Mouse (Mus musculus): ENCODE data around the gene Xylt1. TPM values are rescaled to one million over a fixed set of nuclear protein-coding genes. Genes with fewer than 3 reads are reported as not detected.

Xylt1 gene
- total RNA-seq, 2 experiments from 2014 or later = 4.2 to 5.4 TPM

DNA sequence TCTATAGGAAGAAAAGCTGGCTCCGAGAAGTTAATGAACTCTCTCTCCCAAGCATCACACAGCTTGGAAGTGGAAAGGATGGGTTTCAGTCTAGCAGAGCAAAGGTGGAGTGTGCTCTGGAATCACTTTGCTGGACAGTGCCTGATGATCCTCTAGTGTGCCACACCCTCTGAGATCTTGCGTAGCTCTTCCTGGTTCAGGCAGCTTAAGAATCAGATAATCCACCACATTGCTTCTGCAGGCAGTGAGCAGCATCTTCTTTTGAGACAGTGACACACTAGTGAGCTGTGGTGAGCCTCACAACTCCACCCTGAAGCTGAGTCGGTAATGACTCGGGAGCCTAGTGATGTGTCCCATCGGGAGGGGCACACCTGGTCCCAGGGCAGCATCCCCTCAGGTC lies 159.2 kb downstream of the Xylt1 start:
- DNase-seq = no peak
- intact Hi-C loops (cut with DNase I; ENCODE audit: low total_unique reads) = no loop called here

DNA sequence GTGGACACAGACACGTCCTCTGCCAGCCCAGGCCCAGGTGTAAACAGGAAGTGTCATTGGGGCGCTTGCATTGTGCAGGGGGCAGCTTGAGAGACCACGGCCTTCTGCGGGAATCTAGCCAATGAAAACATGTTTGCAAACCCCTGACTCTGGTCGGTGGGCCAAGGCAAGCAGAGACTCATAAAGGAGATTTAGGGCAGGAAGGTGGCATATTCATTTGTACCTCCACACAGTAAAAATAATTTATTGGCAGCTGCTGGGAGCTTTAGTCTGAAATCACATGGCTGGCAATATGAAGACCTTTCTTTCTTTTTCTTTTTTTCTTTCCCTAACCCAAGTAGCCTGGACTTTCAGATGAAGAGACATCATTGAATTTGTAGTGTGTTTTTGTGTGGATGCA lies 159.6 kb downstream of the Xylt1 start:
- intact Hi-C loops (cut with DNase I; ENCODE audit: low total_unique reads) = no loop called here
- DNase-seq = no peak

DNA sequence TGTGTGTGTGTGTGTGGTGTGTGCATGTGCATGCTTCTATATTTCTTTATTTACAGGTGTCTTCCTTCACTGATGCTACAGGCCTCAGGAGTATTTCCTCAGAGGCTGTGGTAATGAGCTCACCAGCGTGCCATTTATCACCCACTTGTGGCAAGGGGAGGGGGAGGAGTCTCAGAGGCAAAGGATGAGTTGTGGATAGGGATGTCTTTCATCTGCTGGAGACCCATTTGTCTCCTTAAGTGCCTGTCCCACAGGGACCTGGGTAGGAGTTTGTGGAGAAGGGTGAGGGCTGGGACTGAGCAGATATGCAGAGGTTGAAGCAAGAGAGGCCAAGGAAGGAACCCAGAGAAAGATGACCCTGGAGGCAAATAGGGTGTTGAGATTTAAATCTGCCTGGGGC lies 160.3 kb downstream of the Xylt1 start:
- no peak for DNase-seq
- intact Hi-C loops (cut with DNase I; ENCODE audit: low total_unique reads) = no loop called here

DNA sequence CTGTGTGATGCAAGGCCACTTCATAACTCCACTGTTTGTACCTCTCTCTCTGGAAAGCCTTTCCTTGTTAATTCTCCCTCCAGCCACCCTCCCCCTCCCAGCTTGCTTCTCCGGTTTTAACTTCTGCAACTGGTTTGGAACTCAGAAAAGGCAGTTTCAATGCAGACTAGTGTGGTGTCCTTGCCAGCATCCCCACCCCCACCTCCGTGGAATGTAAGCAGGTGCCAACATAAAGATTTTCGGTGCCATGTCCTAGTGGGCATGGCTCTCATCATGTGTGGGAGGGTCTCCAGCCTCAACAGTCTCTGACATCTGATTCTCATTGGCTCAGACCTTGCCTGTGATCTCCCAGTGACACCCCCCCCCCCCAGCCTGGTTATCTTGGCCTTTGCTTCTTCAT lies 160.9 kb downstream of the Xylt1 start:
- no peak for DNase-seq

DNA sequence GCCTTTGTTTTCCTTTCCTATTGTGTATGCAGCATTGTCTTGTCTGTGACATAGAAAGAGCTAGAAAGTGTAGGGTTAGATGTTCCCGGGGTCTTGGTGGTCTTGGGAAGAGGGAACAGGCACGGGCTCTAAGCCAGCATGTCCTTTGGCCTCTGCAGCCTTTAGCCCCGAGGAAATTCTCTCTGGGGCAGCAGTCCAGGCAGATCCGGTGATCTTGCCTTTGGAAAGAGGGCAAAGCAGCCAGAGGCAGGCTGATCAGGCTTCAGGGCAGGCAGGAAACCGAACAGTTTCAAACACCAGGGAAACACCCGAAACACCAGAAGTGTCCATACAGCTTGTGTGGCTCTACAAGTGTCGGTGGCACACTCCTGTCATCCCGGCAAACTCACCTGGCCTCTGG lies 162.3 kb downstream of the Xylt1 start:
- intact Hi-C loops (cut with DNase I; ENCODE audit: low total_unique reads) = no loop called here
- no peak for DNase-seq

More for the DNA sequence above, 160.9 kb downstream of the Xylt1 start:
- intact Hi-C loops (cut with DNase I; ENCODE audit: low total_unique reads) = no loop called here

DNA sequence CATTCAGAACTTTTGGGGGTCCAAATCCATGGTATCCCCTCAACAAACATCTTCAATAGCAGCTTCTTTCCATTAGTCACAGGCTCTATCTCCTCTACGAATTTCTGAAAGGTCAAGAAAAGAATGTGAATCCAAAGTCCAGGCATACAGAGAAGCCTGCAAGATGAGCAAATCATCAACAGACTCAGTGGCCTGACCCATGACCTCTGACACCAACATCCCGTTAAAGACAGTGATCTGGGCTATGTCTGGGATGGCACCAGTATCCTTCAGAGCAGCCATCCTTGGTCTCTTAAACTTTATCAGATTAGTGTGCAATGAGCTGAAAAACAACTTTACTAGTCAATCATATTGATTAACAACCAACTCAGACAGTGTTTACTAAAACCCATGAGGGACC lies 163.3 kb downstream of the Xylt1 start:
- DNase-seq = no peak
- intact Hi-C loops (cut with DNase I; ENCODE audit: low total_unique reads) = no loop called here

DNA sequence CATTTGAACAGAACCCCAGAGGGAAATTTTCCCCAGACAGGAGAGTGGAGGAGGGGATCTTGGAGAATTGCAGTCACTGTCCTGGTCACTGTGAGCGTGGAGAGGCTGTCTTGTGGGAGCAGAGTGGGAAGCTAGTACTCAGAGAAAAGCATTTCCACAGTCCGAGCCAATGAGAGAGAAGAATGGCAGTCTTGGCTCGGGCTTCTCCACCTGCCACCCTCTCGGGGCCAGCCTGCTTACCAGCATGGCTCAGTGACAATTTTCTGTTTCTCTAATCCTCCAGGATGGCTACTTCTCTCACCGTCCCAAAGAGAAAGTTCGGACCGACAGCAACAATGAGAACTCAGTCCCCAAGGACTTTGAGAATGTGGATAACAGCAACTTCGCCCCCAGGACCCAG lies 167.5 kb downstream of the Xylt1 start:
- DNase-seq = no peak
- intact Hi-C loops (cut with DNase I; ENCODE audit: low total_unique reads) = no loop called here

DNA sequence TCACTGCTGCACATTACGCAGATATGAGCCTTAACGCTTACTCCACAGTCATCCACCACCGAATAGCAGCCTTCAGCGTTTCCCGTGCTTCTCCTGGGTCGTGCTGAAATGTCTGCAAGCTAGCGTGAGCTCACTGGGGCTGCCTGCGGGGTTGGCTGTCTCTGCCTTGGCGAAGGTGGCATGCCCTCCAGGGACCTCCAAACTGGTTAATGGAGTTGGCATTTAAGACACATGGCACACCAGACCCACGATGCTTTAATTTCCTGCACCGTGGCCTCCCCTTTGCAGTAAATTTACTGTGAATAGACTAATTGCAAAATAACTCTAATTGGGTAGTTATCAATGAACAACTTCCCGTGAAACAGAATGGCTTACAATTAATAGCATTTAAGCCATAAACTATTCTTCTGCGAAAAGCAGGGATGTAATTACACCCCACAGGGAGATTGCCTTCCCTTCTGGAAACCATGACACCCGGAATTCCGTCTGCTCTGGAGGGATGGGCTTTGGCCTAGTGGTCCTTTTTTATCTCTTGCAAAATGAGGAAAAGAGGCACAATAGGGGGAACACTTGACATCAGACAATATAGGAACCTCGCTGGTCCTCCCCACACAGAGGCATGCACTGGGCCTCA lies 170.3 kb downstream of the Xylt1 start:
- no peak for DNase-seq
- intact Hi-C loops (cut with DNase I; ENCODE audit: low total_unique reads) = no loop called here

DNA sequence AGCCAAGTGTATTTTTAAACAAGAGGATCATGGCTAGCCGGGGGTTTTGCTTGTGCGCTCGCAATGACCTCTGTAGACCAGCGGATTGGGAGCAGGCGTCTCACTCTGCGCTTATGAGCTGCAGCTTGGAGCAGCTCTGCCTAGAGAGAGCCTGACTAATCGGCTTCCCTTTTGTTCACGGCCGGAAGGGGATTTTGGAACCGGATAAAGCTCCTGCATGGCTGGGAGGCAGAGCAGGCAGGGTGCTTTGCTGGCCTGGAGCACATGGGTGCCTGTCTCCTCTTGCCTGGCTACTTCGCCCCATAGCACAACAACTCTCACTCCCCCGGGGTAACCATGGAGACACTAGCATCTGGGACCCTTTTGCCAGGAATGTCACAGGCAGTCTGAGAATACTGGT lies 172.4 kb downstream of the Xylt1 start:
- peak; percentile 20 for DNase-seq
- intact Hi-C loops (cut with DNase I; ENCODE audit: low total_unique reads) = no loop called here

DNA sequence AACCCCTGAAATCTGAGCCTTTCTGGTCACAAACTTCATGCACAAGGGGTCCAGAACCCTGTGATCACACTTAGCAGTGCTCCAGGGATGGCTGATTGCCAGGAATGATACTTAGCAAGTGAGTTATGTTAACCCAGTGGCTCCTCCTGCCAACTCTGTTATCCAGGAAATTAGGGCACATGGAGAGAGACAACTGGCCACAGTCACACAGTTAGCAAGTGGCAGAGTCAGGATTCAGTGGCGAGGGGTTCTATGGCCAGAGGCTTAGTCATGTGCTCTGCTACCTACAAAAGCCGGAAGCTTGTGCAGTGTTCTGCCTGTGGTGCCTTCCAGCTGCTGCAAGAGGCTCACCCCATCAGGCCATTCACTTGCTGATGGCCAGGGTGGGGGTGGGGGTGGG lies 175.0 kb downstream of the Xylt1 start:
- DNase-seq = no peak

DNA sequence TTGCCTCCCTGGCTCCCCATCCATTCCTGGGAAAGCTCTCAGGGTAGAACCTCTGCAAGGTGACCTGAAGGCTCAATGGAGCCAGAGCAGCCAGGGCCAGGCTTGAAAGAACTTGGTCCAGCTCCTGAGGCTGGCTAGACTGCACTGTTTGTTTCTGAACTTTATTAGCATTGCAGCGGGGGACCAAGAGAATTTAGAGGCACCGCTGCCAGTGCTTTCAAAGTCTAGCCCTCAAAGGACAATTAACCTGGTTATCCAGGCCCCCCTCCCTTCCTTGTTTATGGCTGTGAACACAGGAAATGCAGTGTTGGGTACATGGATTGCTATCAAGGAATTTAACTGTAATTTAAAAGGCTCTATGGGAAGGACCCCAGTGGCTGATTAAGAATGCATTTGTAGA lies 177.4 kb downstream of the Xylt1 start:
- intact Hi-C loops (cut with DNase I; ENCODE audit: low total_unique reads) = no loop called here
- DNase-seq = no peak

More for the DNA sequence above, 175.0 kb downstream of the Xylt1 start:
- intact Hi-C loops (cut with DNase I; ENCODE audit: low total_unique reads) = no loop called here

DNA sequence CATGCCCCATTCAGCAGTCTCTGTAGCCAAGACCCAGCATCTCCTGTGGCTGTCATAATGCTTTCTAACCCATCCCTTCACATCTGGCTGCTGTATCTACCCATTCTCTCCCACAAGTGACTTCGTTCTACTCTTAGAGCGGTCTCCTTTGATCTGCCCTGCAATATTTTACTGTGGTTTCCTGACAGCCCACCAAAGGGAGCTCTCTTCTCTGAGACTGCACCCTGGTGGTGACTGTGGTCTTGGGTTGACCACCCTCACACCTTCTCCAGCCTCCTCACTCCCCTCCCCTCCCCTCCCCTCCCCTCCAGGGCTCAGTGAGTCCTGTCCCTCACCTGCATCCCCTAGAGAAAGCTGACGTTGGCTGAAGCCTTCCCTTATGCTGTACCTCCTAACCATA lies 178.3 kb downstream of the Xylt1 start:
- no peak for DNase-seq
- intact Hi-C loops (cut with DNase I; ENCODE audit: low total_unique reads) = no loop called here

DNA sequence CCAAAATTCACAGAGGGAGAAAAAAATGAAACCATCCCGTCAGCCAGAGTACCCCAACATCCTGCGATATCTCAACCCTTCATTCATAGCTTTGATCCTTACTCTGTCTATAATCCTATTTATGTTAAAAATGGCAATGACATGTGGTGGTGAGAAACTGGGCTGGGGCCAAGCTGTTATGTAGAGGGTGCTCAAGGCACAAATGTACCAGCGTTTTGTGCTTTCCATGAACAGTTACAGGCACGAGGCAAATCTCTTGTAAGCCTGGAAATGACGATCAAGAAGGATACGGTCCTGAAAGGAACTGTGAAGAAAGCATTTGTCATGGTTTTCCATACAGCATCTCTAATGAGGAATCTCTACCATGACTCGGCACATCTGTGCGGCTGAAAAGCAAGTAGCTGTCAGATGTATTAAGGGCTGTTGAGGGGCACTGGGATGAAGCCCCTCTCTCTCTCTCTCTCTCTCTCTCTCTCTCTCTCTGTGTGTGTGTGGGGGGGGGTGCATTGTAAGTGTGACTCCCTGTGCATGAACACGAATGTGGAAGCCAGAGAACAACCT lies 183.2 kb downstream of the Xylt1 start:
- DNase-seq = no peak
- intact Hi-C loops (cut with DNase I; ENCODE audit: low total_unique reads) = no loop called here

DNA sequence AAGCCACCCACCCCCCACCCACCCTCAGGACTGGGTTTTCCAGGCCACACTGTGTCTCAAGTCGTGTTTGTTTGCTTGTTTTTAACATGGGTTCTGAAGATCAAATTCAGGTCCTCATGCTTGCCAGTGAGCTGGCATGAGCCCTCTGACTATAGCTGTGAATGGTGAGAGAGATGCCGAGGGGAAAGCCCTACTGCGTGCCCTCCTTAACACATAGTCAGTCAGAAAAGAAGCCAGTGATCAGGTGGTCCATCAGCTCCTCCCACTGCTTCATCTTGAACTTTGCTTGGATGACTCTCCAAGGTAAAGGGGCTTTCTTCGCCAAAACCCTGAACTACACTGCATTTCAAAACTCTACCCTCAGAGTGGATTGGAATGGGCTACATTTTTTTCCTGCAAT lies 183.8 kb downstream of the Xylt1 start:
- intact Hi-C loops (cut with DNase I; ENCODE audit: low total_unique reads) = no loop called here
- no peak for DNase-seq

DNA sequence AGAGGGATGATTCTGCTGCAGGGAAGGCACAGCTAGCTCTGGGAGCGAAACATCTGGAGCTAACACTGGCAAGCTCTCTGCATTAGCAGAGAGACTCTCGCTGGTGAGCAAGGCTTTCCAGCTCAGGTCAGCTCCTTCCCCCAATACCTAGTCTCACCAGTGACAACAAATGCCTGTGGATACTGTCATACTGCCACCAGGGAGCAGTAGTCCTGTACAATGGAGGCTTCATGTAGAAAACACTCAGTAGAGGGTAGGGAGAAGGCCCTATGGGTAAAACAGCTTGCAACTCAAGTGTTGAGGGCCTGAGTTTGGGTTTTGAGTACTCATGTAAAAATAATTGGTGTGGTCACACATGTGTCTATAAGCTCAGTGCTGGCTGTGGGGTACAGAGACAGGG lies 185.3 kb downstream of the Xylt1 start:
- DNase-seq = no peak
- intact Hi-C loops (cut with DNase I; ENCODE audit: low total_unique reads) = no loop called here

DNA sequence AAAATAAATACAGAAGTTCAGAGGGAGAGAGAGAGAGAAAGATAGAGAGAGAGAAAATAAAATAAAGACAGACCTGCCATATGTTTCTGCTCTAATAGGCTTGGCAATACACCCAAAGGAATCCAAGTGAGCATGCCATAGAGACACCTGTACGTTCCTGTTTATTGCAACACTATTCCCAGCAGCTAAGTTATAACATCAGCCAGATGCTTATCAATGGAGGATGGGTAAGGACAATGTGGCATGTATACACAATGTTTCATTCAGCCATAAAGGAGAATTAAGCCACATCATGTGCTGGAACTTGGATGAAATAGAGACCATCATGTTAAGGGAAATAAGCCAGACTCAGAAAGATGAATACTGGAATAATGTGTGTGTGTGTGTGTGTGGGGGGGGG lies 186.1 kb downstream of the Xylt1 start:
- intact Hi-C loops (cut with DNase I; ENCODE audit: low total_unique reads) = no loop called here
- DNase-seq = no peak

DNA sequence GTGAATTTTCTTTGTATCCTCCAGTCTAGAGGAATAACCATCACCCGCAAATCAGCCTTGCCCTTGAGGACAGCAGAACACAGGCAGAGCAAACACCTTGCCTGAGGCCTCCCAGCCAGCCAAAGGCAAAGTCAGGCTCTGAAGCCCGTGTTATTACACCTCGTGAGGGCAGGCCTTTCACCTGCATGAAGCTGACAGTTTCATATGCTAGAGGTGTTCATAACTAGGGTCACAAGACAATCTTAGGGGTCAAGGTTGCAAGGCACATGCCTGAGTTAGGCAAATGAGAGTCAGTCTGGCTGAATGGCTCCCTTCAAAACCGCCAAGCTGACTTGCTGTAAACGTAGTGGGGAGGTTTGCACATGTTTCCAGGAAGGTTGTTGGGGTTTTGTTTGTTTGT lies 186.5 kb downstream of the Xylt1 start:
- intact Hi-C loops (cut with DNase I; ENCODE audit: low total_unique reads) = no loop called here
- no peak for DNase-seq

DNA sequence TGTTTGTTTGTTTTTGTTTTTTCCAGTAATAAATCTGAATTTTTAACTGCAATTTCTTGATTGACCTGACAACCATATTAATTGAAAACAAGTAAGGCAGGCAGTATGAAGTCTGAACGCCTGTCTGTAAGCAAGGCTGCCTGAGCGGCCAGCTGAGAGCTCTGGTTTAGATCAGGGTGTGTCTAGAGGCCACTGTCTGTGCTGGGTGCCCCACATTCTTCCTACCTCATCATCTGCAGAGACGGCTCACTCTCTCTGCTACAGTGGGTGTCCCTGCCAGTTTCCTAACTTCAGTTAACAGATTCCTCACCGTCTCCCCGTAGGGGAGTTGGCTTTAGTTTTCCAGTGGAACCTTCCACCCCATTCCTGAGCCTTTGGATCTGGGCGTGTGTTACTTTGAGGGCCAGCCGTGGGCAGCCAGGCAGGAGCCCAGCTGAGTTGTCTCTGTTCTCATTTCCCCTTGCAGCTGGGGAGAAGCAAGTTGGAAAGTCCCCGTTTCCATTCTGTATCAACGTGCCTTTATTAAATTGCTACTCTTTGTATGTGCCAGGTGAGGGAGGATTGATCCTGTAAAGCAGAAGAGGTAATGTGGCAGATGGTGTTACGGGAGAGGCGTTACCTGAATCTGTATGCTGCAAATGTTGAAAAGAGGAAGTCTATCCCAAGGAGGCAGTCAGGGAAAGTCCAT lies 187.0 kb downstream of the Xylt1 start:
- intact Hi-C loops (cut with DNase I; ENCODE audit: low total_unique reads) = no loop called here
- no peak for DNase-seq

DNA sequence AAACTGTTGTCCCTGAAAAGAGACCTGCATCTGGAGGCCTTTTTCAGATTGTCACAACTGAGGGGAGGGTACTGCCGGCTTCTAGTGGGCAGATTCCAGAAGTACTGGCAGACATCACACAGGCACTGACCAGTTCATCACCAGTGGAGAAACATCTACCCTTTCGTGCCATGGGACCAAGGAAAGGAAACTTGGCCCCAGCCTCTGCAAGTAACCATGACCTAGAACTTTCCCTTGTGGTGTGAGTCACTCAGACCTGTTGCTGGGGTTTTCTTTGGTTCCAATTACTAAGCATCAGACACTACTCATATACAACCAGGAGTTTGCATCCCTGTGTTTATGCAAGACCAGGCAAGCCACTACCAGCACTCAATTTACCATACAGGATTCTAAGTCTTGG lies 190.4 kb downstream of the Xylt1 start:
- no peak for DNase-seq
- intact Hi-C loops (cut with DNase I; ENCODE audit: low total_unique reads) = no loop called here

DNA sequence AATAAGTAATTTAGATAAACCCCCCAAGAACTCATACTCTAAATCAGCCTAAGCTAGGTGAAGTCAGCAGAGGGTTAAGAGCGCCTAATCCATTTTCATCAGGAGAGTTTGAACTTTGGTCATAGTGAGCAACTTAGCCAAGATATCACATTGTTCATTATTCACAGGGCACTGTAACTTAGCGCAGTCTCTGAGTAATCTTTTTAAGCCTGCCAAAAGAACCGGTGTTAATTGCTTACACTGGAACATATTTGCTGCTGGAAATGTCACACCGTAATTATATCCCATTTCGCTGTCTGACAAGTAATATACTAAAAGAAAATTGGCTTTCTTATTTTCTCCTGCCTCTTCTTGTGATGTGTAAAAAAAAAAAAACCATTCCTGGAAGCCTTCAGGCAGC lies 190.9 kb downstream of the Xylt1 start:
- no peak for DNase-seq
- intact Hi-C loops (cut with DNase I; ENCODE audit: low total_unique reads) = no loop called here

DNA sequence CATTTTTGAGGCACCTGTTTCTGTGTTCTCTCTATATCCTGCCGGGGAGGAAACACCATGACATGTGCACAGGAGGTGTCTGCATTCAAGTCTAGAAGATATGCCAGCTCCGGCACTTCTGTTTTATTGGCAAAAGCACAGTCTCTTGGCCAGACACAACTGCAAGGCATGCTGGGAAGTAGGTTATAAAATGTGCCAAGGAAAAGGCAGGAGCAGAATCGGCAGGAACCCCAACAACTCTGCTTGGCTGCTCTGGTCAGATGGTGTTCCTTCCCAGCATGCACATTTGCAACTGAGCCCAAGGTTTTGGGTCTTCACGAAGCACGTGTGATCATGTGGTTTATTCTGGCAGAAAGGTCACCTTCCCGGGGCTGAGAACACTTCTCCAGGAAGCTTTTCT lies 192.4 kb downstream of the Xylt1 start:
- DNase-seq = no peak
- intact Hi-C loops (cut with DNase I; ENCODE audit: low total_unique reads) = no loop called here

Data from gastrocnemius, postnatal 14 days (tissue).